Mouse (Mus musculus): ENCODE data around the gene Epn3.

DNA sequence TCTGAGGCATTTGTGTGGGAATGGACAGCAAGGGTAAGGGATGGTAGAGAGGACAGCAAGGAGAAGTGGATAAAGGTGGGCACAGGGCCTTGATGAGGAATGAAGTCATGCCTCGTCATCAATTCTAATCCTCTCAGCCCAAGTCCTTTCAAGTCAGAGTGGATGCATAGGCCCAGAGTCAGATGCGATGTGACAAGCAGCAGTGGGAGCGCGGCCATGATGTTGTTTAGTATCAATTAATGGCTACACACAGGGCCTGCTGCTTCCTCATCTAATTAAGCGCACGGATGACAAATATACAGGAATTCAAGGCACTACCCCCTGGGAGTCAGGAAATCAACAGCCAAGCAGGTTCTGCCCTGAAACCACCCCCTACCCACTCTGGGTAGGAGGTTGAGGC is 59.4 kb downstream of the Epn3 start:
- TF ChIP-seq EP300 (optimal IDR thresholded peaks at IDR 0.05): no peak
- TF ChIP-seq CTCF (IDR thresholded peaks at IDR 0.05; ENCODE audit: low read depth): no peak

Data from stomach, postnatal 0 days (tissue).